Mouse (Mus musculus): ENCODE measurements around the gene Naaladl1.

The Naaladl1 gene

GRCm38 (mm10) chr19:6105586-6105985 is at the start of gene Naaladl1:
TSS of gene Naaladl1 (plus strand) at chr19:6105782.
- DNase-seq = no peak

- DNase-seq = no peak
These were observed 48.9 kb upstream of the Naaladl1 start for GRCm38 (mm10) chr19:6056696-6057095.

DNA sequence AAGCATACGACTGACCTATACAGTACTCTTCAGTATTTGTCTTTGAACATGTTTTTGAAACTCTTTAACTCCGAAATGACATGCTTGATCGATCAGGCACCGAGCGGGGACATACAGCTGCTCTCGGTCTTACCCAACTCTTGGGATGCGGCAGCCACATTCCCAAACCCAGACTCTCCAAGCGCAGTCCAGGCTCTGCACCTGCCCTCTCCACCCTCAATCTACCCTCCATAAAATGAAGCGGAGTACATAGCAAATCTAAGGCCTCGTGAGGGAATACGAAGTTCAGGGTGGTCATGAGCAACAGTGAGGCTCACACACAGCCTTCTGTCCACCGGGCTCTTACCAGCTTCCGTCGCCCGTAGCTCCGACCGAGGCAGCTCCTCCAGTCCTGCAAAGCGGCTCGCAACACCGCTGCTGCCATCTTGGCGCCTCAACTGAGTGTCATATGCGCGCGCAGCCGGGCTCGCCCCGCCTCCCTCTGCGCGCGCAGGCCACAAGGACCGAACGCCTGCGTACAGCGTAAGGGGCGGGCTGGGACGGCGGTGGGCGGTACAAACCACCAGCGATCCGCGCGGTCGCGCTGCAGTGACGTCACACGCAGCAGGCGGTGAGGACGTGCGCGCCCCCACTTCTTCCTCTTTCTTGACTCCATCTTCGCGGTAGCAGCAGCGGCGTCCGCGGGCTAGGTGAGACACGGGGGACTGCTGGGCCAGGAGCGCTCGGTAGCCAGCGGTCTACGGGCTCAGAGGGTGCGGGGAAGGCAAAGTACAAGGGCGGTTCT is 48.1 kb upstream of the Naaladl1 start, which contains the start of the genes Mrpl49 and Fau:
Gene Mrpl49, minus strand, starts transcription at position 473 of the 784 bp plus-strand sequence.
Gene Fau, plus strand, starts transcription at position 532 of the 784 bp plus-strand sequence.
- DNase-seq = peak; percentile 99

- DNase-seq = no peak
These were observed 47.1 kb upstream of the Naaladl1 start for GRCm38 (mm10) chr19:6058513-6058912.

DNA sequence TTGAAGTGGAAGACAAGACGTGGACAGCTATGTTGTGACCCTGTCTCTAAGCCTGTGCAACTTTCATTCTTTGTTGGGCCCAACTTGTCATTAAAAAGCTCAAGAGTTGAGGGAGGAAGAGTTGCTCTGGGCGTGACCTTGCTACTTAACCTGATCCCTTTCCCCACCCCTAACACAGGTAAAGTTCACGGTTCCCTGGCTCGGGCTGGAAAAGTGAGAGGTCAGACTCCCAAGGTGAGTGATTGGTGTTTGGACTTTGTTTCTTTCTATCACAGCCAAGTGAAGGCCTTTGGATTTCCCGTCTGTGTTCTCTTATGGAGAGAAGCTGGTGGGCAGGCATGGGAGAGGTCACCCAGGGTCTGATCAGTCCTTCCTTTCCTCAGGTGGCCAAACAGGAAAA is 46.6 kb upstream of the Naaladl1 start:
- no peak for DNase-seq

DNA sequence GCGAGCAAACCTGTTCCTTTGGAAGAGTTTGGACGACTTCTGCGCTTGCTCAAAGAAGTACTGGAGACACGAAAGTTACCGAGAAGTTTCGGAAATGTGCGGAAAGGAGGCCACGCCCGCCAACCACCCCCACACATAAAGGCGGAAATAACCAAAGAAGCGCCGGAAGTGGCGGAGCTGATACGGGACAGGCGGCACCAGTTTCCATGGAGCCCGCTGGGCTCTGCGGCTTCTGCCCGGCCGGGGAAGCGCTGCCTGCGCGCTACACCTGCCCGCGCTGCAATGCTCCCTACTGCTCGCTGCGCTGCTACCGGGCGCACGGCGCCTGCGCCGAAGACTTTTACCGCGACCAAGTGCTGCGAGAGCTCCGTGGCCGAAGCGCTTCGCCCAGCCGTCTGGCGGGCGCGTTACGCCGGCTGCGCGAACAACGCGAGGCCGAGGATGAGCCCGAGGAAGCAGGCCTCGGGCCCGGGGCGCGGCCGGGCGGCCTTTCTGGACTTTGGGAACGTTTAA is 44.5 kb upstream of the Naaladl1 start, which contains the start of gene Znhit2:
Gene Znhit2, plus strand, starts transcription at position 172 of the 513 bp plus-strand sequence.
- DNase-seq = peak; percentile 81

DNA sequence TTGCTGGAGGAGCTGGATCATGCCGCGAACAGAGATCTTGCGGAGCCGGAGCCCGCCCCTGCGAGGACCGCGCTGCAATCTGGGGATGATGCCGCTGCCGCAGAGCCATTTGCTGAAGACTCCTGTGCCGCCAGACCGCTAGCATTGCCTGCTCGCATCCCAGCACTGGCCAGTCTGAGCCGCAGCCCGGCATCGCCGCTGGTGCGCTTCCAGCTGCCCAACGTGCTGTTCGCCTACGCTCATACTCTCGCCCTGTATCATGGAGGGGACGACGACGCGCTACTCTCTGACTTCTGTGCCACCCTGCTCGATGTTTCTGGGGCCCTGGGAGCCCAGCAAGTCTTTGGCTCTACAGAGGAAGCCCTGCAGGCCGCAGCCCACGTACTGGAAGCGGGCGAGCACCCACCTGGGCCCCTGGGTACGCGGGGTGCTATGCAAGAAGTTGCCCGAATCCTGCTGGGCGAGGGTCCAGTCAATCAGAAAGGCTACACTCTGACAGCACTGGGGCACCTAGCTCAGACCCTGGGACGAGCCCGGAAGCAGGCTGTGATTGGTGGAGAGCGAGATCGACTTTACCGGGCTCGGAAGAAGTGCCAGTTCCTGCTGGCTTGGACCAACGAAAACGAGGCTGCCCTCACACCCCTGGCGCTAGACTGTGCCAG is 43.8 kb upstream of the Naaladl1 start:
- no peak for DNase-seq

GRCm38 (mm10) chr19:6062418-6062817 is 43.2 kb upstream of the Naaladl1 start:
- DNase-seq = no peak

DNA sequence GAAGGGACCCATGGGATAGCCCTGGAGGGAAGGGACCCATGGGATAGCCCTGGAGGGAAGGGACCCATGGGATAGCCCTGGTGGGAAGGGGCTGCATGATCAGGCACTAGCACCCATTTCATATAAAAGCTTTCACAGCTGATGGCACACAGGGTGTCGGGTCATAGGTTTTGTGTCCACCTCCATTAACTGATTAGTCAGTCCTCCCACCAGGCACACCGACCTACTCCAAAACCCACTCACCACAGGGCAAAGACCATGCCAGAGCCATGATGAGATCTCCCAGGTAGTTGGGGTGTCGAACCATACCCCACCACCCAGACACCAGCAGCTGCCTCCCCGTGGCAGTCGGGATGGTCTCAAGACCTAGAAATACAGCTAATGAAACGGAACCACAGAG is 42.5 kb upstream of the Naaladl1 start:
- no peak for DNase-seq

- no peak for DNase-seq
These were observed 39.0 kb upstream of the Naaladl1 start for GRCm38 (mm10) chr19:6066571-6066970.

GRCm38 (mm10) chr19:6067011-6067723 is 38.4 kb upstream of the Naaladl1 start:
- peak; percentile 87 for DNase-seq

DNA sequence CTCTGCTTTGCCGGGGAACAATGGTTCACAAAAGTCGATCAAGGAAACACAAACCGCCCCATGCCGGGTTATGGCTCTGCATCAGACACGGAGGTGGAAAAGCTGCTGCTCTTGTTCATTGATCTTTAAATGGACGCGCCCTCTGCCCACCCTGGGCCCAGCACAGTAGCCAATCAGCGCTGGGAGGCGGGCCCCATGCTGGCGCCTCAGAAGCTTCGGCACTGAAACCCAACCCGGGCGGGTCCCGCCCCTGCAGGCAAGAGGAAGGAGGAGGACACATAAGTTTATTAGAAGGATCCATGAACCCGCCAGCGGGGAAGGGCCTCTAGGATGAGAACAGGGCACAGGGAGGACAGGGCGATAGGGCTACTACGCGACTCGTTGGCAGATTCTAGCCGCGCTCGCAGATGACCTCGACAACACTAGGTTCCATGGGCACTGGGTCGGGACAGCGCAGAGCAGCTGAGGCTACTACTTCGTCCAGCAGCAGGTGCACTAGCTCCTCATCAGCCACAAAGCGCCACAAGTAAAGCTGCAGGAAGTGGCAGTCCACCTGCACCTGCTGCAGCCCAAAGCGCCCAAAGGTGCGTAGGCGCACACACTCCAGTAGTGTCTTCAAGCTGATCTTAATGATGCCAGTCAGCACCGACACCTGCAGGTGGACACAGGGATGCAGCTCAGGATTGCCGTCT is 37.7 kb upstream of the Naaladl1 start, which contains the start of gene Tm7sf2:
Gene Tm7sf2, minus strand, starts transcription at position 650 of the 692 bp plus-strand sequence.
- DNase-seq = peak; percentile 78

GRCm38 (mm10) chr19:6068951-6069350 is 36.6 kb upstream of the Naaladl1 start:
- no peak for DNase-seq

DNA sequence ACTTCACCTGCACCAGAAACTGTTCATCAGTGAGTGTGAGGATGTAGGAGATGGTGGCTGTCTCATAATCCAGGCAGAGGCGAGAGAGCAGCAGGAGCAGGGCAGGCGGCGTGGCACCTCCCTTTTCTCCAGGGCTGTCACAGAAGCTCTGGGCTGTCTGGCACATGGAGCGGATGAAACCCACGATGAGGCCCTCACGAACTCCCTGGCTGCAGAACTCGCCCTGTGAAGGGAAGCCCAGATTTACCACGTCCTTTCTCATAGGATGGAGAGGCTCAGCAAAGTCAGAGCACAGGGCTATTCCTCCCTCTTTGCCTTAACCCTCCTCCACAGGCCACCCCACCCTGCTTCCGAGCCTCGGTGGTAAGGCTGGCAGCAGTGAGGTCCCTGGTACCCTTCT is 35.7 kb upstream of the Naaladl1 start:
- DNase-seq = no peak

DNA sequence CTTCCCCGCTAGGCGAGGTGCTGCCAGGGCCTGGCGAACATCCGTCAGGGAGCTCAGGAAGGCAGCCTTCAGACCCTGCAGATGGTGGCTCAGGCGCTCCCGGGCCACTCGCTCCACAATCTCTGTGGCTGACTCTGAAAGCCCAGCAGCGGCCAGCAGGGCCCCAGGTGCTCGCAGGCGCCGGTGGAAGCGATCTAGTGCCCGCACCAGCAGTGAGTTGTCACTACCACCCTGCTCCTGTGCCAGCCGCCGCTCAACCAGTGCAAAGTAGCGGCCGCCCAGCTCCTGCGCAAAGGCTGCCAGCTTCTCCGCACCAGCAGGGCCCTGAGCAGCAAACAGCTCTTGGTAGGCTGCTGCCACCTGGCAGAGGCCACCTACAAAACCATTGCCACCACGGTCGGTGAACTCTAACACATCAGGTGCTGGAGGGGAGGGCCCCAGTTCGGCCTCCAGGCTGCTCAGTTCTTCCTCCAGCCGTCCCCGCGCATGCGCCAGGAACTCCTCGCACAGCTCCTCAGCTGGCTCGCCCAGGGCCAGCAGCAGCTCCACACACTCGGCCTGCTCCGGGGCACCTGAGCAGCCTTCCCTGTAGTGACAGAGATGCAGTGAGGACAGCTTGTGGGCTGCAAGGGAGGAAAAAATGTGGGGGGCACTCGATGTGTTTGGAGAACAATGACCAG is 34.9 kb upstream of the Naaladl1 start:
- DNase-seq = no peak

GRCm38 (mm10) chr19:6071261-6071660 is 34.3 kb upstream of the Naaladl1 start:
- DNase-seq = no peak

DNA sequence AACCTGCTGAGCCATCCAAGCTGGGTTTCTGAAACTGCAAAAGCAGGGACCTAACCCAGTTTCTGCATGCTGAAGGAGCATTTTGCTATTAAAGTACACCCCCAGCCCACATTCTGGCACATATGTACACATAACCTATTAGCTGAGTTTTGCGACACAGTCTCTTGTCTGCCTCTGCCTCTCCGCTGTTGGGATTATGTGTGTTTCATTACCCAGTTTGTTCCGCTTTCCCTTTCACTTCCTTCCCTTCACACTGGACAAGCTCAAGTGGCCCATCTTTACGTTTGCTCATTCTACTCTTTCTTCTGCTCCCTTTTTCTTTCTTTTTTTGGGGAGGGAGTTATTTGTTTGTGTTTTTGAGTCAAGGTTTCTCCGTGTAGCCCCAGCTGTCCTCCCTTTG is 31.7 kb upstream of the Naaladl1 start:
- no peak for DNase-seq

DNA sequence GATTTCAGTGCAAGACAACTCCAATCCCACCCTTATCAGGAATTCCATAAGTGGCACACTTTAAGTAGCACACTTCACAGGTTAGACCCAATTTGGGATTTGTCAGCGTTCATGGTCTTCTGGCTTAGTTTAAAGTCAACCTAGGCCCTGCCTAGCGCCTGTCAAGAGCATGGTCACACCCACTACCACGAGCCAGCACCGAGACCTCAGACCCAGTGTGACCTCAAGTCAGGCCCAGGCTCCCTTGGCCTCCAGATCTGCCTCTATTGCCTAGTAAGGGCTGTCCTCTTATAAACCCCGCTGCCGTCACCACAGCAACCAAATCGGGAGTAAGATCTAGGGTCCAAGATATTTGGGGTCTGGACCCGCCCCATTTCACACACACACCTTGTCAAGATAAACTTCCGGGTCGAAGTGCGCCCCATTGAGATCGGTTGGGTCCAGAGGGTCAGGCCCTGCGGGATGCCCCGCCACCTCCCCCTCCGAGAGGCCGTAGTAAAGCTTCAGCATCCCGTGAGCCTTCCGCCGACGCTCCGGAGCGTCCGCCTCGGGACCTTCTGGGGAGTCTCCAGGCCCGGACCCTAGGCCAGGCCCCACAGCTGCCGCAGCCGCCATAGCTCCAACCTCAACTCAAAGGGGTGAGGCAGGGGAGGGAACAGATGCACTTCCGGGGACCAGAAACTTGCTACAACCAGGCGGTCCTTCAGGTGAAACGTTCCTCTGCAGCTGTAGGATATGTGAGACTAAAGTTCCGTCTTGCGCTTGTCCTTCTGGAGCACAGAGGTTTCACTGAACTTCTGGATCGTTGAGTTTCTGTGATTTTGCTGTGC is 28.8 kb upstream of the Naaladl1 start, which contains the start of gene Vps51:
Gene Vps51, minus strand, starts transcription at position 668 of the 830 bp plus-strand sequence.
- peak; percentile 78 for DNase-seq

- DNase-seq = no peak
These were observed 25.6 kb upstream of the Naaladl1 start, which contains the start of gene Tmem262 for GRCm38 (mm10) chr19:6079983-6080480. TSS of gene Tmem262 (plus strand) at chr19:6080033.

DNA sequence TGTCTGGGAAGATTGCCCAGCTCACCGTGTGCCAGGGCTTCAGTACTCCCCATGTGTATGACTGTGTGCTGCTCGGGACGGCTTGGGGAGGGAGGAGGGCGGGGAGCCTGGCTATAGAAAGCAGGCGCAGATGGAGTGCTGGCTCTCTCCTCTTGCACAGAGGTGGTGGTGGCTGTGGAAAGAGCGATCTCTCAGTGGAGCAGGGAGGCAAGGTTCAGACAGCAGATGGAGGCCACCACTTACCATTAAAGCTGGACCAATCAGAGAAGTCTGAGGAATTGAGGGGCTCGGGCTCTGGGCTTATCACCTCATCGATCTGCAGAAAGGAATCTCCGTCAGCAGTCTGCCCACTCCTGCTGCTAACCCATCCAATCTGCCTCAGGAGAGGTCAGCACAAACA is 23.4 kb upstream of the Naaladl1 start, which contains the start of gene Gm28374:
Gene Gm28374, minus strand, starts transcription at position 101 of the 400 bp plus-strand sequence.
- DNase-seq = no peak
